Mouse (Mus musculus): ENCODE results near the gene Efl1. TPM values are rescaled to one million over a fixed set of nuclear protein-coding genes. Genes with fewer than 3 reads are reported as not detected.
"Not testable (repeated sequence)": the region's sequence is repeated elsewhere in the genome, so short reads cannot be mapped to it uniquely, and the experiment has no call there.

Efl1 gene
- polyA plus RNA-seq, 2 experiments from 2014 or later: 41.5 to 57.0 TPM

DNA sequence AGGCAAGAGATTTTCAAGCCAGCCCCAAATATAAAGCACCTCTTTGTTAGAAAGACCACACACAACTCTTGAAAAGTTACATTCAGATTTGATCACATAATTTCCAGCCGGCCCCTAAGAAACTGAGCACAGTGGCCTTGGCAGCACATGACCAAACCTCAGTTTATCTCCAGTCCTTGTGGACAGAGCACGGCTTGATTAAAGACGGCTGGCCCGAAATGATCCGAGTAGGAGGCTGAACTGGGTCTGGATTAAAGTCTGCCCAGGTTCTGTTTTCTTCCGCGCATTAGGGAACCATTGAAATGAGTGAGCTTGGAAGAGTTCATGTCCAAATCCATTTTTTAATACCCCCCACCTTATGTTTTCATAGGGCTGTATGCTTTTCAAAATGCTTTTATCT is 72.1 kb downstream of the Efl1 start:
- ATAC-seq: no peak

DNA sequence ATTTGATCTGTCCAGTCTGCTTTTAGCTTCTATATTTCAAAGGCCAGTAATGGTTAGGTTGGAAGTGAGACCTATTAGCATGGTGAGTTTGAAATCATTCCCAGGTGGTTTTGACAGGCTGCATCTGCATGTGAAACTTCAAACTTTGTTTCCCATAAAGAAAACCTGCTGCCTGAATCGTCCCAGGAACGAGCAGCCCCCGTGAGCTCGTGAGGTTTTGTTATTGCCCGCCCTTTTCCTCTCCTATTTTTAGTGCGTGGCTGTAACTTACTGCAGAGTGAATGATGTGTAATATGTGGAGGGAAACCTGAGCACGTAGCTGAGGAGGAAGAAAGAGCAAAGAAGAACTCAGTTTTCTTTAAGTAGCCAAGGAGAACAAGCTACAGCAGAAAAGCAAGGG is 72.5 kb downstream of the Efl1 start:
- ATAC-seq: no peak

DNA sequence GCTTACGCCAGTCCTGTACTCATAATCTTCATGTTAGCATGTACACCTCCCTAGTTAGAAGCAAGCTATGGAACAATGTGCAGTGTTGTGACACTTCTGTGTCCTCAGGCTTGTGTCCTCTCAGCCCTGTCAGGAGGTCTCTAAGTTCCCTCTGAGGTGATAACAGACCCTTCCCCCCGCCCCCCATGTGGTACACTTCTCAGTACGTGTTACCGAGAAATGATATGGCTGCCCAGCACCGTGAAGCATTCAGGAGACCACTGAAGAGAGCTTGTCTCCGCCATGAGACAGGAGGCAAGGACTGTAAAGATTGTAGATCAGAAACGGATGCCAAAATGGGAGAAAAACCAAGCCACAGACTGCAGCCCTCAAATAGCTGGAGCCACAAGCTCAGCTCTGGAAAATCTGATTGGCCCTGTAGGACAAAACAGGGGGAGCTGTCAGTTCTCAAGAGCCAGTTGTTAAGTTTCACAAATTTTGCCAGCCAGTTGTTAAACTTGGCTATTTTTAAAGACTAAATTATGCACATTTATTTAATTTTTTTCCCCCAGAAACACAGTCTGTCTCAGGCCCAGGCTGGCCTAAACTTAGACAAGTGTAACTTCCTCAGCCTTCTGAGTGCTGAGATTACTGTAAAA is 74.2 kb downstream of the Efl1 start:
- ATAC-seq: no peak

- no peak for ATAC-seq
Measured at GRCm38 (mm10) chr7:82723151-82723871, 74.9 kb downstream of the Efl1 start.

DNA sequence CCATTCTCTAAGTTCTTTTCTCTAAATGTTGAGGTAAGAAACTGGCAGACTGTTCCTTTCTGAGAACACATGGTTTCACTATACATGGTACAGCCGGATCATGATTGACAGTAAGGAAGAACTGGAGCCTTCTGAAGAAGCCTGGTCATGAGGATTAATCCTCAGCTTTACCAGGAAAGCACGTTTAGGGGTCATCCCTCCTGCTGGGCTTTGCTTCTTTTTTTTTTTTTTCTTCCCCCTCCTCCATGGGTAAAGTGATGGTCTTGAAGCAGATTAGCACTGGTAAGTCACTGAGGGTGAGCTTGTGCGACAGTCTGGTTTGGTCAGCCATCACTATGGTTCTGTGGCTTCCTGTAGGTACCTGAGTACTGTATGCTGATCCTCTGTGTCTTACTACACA is 76.1 kb downstream of the Efl1 start:
- ATAC-seq: no peak

- no peak for ATAC-seq
Measured at GRCm38 (mm10) chr7:82725006-82725636, 76.7 kb downstream of the Efl1 start.

DNA sequence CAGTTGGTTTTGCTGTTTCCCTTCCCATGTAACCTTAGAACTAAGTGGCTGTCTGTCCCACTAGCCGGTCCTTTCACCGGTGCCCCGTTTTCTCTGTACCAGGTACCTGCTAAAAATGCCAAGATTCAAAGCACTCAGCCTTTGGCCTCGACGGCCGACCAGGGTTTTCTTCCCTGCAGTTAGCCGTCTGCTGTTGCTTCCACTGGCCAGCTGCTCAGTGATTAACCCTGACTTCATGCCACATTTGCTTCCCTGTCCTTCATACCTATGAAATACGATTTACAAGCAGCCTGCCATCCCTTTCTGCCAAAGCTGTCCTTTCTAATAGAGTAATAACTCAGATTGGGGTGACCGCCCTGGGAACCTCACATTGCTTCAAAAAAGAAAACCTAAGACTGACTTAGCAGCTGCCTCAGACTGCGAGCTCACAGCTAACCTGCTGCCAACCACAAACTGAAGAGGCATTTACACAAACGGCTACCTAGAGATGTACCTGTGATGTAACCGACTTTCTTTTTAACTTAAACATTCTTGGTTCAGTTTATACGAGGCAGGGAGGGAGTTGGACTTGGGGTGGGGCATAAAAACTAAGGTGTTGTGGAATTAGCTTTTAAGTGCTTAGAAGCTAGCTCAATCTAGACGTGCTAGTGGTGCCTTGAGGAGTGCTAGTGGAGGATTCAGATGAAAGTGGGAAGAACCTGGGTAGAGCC is 77.5 kb downstream of the Efl1 start:
- no peak for ATAC-seq

DNA sequence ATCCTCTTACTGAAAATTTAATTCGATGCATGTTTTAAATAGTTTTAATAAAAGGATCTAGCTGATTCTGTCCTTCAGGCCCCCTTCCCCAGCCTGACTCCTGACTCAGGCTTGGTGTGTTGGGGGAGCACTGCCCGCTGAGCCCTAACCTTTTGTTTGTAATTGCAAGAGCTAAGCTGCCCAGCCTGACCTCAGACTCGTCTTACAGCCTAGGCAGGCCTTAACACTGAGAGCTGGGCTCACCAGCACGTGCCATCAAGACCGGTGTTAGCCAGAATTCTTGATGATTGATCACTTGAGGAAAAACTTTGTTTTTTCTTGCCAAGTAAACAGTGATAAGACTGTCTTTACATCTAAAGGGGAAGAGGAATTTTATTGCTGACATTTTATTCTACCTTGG is 78.7 kb downstream of the Efl1 start:
- ATAC-seq: no peak

- not testable (repeated sequence) for ATAC-seq
Measured at GRCm38 (mm10) chr7:82729009-82729408, 80.6 kb downstream of the Efl1 start.

DNA sequence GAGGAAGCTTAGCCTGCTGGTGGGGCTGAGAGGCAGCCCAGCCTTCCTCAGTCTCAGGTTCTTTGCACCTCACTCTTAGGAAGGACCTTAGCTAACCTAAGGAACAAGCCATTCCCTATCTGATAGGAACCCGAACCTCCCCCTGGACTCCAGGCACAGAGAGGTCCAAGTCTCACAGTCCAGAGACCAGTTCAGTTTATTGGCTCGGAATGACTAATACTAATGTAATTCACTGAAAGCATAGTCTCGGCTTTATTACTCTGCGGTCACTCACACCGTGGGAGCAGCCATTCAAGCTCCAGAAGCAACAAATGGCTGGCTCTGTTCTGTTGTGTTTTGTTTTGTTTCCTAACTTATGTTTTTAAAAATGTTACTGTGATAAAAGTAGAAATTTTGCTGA is 84.7 kb downstream of the Efl1 start:
- ATAC-seq: no peak

DNA sequence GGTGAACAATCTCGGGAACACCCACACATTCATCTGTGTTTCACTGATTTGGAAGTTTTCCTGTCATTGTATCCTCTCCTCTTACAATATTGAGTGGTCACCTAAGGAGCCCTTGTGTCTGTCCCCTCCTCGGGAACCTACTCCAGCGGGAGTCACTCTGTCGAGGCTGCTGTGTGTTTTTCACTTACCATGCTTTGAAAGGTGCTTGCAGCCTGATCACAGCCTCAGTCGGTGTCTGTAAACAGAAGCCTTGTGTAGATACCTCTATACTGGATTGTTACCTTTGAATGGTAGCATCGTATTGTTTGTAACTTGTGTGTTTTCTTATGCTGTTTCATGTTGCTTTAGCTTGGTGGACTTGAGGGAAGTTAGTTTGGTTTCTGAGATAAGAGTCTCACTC is 85.6 kb downstream of the Efl1 start:
- no peak for ATAC-seq

GRCm38 (mm10) chr7:82734748-82735600 is 86.6 kb downstream of the Efl1 start:
- no peak for ATAC-seq

DNA sequence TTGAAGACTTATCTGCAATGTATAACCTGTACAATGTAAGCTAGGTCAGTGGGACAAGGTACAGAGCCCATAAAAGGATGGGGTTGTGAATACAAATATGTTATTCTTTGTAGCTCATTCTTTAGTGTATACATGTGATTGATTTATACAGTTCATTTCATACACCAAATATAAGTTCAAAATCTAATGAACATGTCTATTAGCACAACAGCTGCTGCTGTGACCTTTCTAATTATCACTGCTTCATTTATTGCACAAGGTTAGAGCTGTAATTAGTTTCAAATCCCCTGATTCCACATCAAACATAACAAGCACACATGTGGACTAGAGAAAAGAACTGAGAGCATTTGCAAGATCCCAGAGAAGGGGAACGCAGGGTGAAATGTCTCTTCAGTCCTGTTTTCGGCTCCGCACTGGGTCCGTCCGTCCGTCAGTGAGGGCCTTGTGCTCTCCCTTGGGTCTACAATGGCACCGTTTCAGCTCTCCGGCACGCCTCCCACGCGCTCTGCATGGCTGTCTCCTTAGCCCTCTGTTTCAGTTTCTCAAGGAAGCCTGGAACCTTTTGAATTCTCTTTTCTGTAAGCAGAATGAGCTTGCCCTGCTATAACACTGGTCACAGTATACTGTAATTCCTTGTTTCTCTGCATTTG is 94.8 kb downstream of the Efl1 start:
- no peak for ATAC-seq

- ATAC-seq: no peak
Measured at GRCm38 (mm10) chr7:82744167-82744715, 95.8 kb downstream of the Efl1 start.

GRCm38 (mm10) chr7:82748812-82749211 is 100.4 kb downstream of the Efl1 start:
- ATAC-seq: no peak

DNA sequence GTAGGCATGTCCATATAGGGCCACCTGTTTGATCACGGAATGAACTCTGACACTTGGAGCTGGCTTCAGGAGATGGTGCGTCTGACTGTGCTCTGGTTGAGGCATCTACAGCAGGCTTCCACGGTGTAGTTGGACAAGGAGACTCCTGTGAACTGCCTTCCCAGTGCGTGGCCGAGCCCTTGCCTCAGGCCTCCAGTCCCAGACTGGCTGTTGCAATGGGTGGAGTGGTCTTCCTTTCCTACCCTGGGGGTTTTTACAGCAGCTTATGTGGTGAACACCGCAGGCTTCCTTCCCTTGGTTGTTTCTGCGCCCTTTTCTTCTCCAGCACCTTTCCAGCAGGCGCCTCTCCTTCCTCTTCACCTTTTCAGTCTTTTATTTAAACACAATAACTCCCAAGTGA is 100.8 kb downstream of the Efl1 start:
- no peak for ATAC-seq

DNA sequence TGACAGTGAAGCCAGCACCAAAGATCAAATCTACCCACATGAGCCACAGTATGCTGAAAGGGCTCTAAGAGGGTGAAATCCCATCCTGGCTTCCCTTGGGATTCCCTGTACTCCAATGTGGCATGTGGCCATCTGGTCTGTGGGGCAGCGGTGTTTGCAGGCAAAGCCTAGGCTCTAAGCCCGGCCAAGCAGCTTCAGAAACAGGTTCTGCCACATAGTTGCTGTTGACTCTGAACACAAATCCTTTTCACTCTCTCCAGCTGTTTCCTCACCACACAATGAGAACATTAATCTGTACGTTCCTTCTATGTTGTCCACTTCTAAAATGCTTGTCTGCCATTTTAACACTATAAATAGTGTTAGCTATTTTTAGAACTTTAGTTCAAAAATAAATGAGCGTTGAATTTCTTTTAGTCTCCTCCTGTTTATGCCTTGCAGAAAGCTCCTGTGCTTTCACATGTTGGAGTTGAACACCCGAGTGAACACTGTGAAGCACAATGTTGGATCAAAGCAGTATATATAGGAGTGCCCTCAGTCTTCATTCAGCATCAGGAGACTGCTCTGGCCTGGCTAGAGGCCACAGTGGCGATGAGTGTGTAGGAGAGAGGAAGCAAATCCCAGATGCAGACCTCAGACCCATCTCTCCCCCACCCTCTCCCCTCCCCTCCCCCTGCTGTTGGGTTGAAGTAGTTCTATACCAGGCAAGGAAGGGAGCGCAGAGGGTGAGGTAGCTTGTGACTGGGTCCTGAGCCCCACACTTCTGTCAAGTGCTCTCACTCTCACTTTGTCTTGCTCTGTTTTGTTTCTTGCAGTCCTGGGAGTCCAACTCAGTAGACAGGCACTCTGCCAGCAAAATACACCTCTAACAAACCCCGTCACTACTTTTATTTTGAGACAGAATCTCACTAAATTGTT is 104.0 kb downstream of the Efl1 start:
- ATAC-seq: no peak

GRCm38 (mm10) chr7:82755602-82756155 is 107.3 kb downstream of the Efl1 start:
- no peak for ATAC-seq

DNA sequence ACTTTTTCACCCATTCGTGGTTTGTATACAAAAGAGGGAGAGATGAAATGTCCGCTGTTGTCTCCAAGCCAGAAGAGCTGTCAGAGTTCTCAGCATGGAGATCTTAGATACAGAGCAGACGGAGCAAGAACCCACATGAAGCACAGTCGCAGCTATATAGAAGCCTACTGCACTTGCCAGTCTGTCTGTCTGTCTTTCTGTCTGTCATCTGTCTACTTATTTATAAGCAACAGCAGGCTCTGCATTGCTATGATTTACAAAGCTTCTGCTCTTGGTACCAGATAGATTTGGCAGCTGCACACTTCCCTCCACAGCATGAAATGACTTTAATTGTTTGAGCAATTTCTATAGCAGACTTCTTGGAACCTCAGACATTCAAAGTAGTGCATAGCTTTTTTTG is 110.1 kb downstream of the Efl1 start:
- no peak for ATAC-seq

DNA sequence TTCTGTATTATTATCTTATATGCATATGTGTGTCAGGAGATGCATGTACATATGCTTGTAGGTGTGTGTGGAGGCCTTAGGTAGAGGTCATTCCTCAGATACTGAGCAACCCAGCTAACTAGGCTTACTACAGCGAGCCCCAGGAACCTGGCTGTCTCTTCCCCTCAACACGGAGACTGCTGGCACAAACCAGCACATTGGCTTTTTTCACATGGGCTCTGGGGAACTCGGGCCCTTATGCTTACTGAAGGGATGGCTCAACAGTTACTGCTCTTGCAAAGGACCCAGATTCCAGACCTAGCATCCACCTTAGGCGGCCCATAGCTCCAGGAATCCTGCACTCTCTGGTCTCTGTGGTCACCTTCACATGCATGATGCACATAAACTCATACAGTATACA is 110.7 kb downstream of the Efl1 start:
- ATAC-seq: no peak
